Mouse (Mus musculus) embryonic facial prominence, embryonic 11.5 days (tissue): ENCODE data around the gene Chpt1. TPM values are rescaled to one million over a fixed set of nuclear protein-coding genes. Genes with fewer than 3 reads are reported as not detected.

Experiments used
- ATAC-seq: fragments of 200-750 bp; cut with Nextera tagmentation; replicated peaks from 2 replicates; pipeline ENCODE4 v1.8.0; 2017; ENCODE audit warnings: low read depth; ENCODE audit not compliant: insufficient number of reproducible peaks, low FRiP score, low TSS enrichment
- DNase-seq: peaks from one replicate; pipeline ENCODE4 v3.0.0-alpha.2; 2015; ENCODE audit warnings: low spot score
- H3K27ac ChIP-seq: fragments of 300-500 bp; sonication (generic); replicated peaks from 2 replicates; pipeline ENCODE4 v1.5.1; 2014; ENCODE audit warnings: mild to moderate bottlenecking, low read depth, low read length, control low read depth
- H3K27me3 ChIP-seq: fragments of 300-500 bp; sonication (generic); 2 replicates; pipeline ENCODE4 v1.6.1; 2014; ENCODE audit warnings: mild to moderate bottlenecking, low read length, moderate library complexity, mixed read lengths; ENCODE audit not compliant: control insufficient read depth, insufficient read depth
- H3K36me3 ChIP-seq: fragments of 300-500 bp; sonication (generic); replicated peaks from 2 replicates; pipeline ENCODE4 v1.6.1; 2014; ENCODE audit warnings: low read depth, mild to moderate bottlenecking, low read length, moderate library complexity, mixed read lengths; ENCODE audit not compliant: control insufficient read depth, insufficient read depth
- H3K4me1 ChIP-seq: fragments of 300-500 bp; sonication (generic); 2 replicates; pipeline ENCODE4 v1.6.1; 2014; ENCODE audit warnings: low read length, mixed read lengths; ENCODE audit not compliant: control insufficient read depth, insufficient read depth
- H3K4me2 ChIP-seq: fragments of 300-500 bp; sonication (generic); 2 replicates; pipeline ENCODE4 v1.6.1; 2014; ENCODE audit warnings: low read depth, mild to moderate bottlenecking, control low read depth, low read length, moderate library complexity
- H3K4me3 ChIP-seq: fragments of 300-500 bp; sonication (generic); 2 replicates; pipeline ENCODE4 v1.5.1; 2014; ENCODE audit warnings: low read depth, low read length, control low read depth
- H3K9ac ChIP-seq: fragments of 300-500 bp; sonication (generic); replicated peaks from 2 replicates; pipeline ENCODE4 v1.6.1; 2014; ENCODE audit warnings: mild to moderate bottlenecking, control low read depth, low read length
- H3K9me3 ChIP-seq: fragments of 300-500 bp; sonication (generic); replicated peaks from 2 replicates; pipeline ENCODE4 v1.6.1; 2016; ENCODE audit warnings: mild to moderate bottlenecking, low read length, inconsistent platforms, mixed read lengths; ENCODE audit not compliant: control insufficient read depth
- WGBS: fragments of 180-500 bp; shearing (Covaris S2); extraction: QIAGEN DNeasy Blood & Tissue Kit; methylation state at CpG from one replicate; pipeline ENCODE4 v1.1.7; 2014; 5-methylcytosine and 5-hydroxymethylcytosine counted together
- polyA plus RNA-seq: library from polyadenylated mRNA; unstranded; fragments of >200 nt; fragmentation: Nextera tagmentation; extraction: Ambion mirVana; gene quantifications from 2 replicates; pipeline ENCODE4 v1.2.1, GENCODE M21; 2014

Gene Chpt1
- 20.8 and 27.9 TPM in 2 replicates for polyA plus RNA-seq

DNA sequence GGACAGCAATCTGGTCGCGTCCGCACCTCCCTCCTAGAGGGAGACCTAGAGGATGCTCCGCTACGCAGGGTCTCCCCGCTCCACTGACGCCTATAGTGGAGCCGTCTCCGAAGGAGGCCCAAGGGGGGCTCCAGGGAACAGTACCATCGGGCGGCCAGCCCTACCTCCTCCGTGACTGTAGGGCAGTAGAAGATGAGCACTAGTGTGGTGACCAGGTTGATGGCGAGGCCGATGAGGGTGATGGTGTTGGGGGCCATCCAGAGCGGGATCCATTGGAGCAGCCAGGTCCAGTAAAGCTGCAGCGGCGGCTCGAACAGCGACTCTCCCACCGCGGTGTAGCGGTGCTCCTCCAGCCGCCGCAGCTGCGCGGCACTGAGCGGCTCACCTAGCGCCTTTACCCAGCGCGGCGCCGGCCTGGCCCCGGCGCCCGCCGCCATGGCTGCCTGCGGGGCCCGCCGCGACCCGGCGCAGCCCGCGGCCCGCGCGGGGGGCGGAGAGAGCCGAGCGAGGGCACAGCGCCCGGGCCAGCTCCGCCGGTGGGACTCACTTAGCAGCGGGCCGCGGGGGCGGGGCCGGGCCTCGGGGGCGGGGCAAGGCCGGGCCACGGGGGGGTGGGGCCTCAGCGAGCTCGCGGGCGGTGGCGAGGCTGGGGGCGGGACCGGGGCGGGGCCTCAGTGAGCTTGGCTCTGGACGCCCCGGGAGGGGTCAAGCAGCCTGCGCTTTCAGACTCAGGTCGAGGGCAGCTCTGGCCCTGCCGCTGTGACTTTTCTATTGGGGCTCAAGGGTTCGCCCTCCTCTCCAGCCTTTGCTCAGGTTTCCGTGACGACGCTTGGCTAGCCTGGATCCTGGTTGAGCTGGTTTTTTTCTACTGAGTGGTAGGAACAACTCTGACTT, at the start of gene Chpt1:
Gene Chpt1, minus strand, starts transcription at position 653 of the 894 bp plus-strand sequence.
- 2% methylated on average over 47 of the region's 80 CpGs for WGBS
- peak within 1 kb of the TSS; percentile 89 for H3K9ac ChIP-seq
- H3K4me2 ChIP-seq, result peak within 1 kb of the TSS; percentile 71
- H3K4me1 ChIP-seq, result no peaks in the 10 kb centered on the region; the same call in 1 of the 2 replicates
- peak; percentile 95 for ATAC-seq
- H3K36me3 ChIP-seq, result no peaks in the 10 kb centered on the region
- H3K27ac ChIP-seq, result 0 out of 2 replicates have a peak within 1 kb of the TSS, but pooled peaks have one; percentile 35
- H3K27me3 ChIP-seq, result no peaks in the 10 kb centered on the region
- no peaks in the 10 kb centered on the region for H3K9me3 ChIP-seq
- peak; percentile 92 for DNase-seq
- H3K4me3 ChIP-seq, result peak within 1 kb of the TSS; percentile 70

- no peak for ATAC-seq
- no peak overlapping the region for H3K4me2 ChIP-seq
- DNase-seq, result no peak
- H3K9me3 ChIP-seq, result no peaks in the 10 kb centered on the region
- H3K4me3 ChIP-seq, result no peak overlapping the region
- 93% methylated on average over 2 of the region's 2 CpGs for WGBS
- no peak overlapping the region for H3K27ac ChIP-seq
- H3K4me1 ChIP-seq, result no peaks in the 10 kb centered on the region
- H3K27me3 ChIP-seq, result no peaks in the 10 kb centered on the region
- H3K36me3 ChIP-seq, result no peaks in the 10 kb centered on the region
- no peak overlapping the region for H3K9ac ChIP-seq
Observed at GRCm38 (mm10) chr10:88552738-88553137, 48.9 kb upstream of the Chpt1 start.

- Histone ChIP-seq H3K9me3 (no peaks in the 10 kb centered on the region), H3K9ac (no peak overlapping the region), H3K4me2 (no peak overlapping the region), H3K4me3 (no peak overlapping the region), H3K36me3 (no peaks in the 10 kb centered on the region), H3K27ac (no peak overlapping the region), H3K27me3 (no peaks in the 10 kb centered on the region), H3K4me1 (no peaks in the 10 kb centered on the region)
- ATAC-seq (no peak), DNase-seq (no peak)
- 78% methylated on average over 3 of the region's 3 CpGs for WGBS
Observed at GRCm38 (mm10) chr10:88550225-88550624, 46.4 kb upstream of the Chpt1 start.

GRCm38 (mm10) chr10:88547635-88548034, 43.8 kb upstream of the Chpt1 start:
- Histone ChIP-seq H3K4me2 (no peak overlapping the region), H3K4me1 (no peaks in the 10 kb centered on the region), H3K27me3 (no peaks in the 10 kb centered on the region), H3K36me3 (no peaks in the 10 kb centered on the region), H3K9ac (no peak overlapping the region), H3K4me3 (no peak overlapping the region), H3K9me3 (no peaks in the 10 kb centered on the region), H3K27ac (no peak overlapping the region)
- no peak for ATAC-seq
- no peak for DNase-seq
- 42% methylated on average over 2 of the region's 2 CpGs for whole genome bisulfite sequencing

GRCm38 (mm10) chr10:88530631-88531030, 26.8 kb upstream of the Chpt1 start:
- H3K4me3 ChIP-seq, result no peak overlapping the region
- no peak overlapping the region for H3K27ac ChIP-seq
- H3K36me3 ChIP-seq, result no peaks in the 10 kb centered on the region
- no peak for DNase-seq
- H3K9ac ChIP-seq, result no peak overlapping the region
- H3K4me1 ChIP-seq, result no peaks in the 10 kb centered on the region
- H3K9me3 ChIP-seq, result no peaks in the 10 kb centered on the region
- no peak overlapping the region for H3K4me2 ChIP-seq
- ATAC-seq, result no peak
- 70% methylated on average over 5 of the region's 5 CpGs for WGBS
- H3K27me3 ChIP-seq, result no peaks in the 10 kb centered on the region

DNA sequence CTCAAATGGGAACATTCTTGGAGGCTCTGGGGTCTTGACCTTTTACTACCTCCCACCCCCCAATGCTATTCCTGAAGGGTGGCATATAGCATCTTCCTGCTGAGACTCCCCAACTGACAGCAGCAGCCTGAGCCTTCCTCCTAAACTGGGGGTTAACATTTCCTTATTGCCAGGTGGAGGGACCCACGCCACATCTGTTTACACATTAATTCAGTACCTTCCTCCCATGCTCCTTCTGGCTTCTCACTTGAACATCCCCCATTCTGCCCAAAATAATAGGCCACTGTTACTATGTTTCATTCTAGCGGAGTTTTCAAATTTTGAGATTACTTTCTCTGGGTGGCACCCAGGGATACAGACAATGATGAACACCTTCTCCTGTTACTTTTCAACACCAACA, 20.1 kb upstream of the Chpt1 start:
- Histone ChIP-seq H3K9ac (no peak overlapping the region), H3K27ac (no peak overlapping the region), H3K4me1 (no peaks in the 10 kb centered on the region), H3K4me2 (no peak overlapping the region), H3K4me3 (no peak overlapping the region), H3K9me3 (no peaks in the 10 kb centered on the region), H3K27me3 (no peaks in the 10 kb centered on the region), H3K36me3 (no peaks in the 10 kb centered on the region)
- ATAC-seq, result no peak
- 76% methylated on average over 2 of the region's 2 CpGs for WGBS
- no peak for DNase-seq

GRCm38 (mm10) chr10:88523212-88523611, 19.3 kb upstream of the Chpt1 start:
- ATAC-seq (no peak), DNase-seq (no peak)
- H3K36me3 ChIP-seq, result no peaks in the 10 kb centered on the region
- no peaks in the 10 kb centered on the region for H3K4me1 ChIP-seq
- H3K4me2 ChIP-seq, result no peak overlapping the region
- no peak overlapping the region for H3K9ac ChIP-seq
- 72% methylated on average over 1 of the region's 1 CpGs for WGBS
- no peaks in the 10 kb centered on the region for H3K27me3 ChIP-seq
- H3K9me3 ChIP-seq, result no peaks in the 10 kb centered on the region
- H3K4me3 ChIP-seq, result no peak overlapping the region
- H3K27ac ChIP-seq, result no peak overlapping the region

- Histone ChIP-seq H3K27me3 (no peaks in the 10 kb centered on the region), H3K36me3 (no peaks in the 10 kb centered on the region), H3K4me2 (no peak overlapping the region), H3K4me3 (no peak overlapping the region), H3K9me3 (no peaks in the 10 kb centered on the region), H3K4me1 (no peaks in the 10 kb centered on the region), H3K27ac (no peak overlapping the region), H3K9ac (no peak overlapping the region)
- no peak for DNase-seq
- ATAC-seq, result no peak
- WGBS, result 91% methylated on average over 8 of the region's 8 CpGs
Observed at GRCm38 (mm10) chr10:88522795-88523194, 18.9 kb upstream of the Chpt1 start.
